Mouse (Mus musculus) olfactory bulb, adult 2 months (tissue): ENCODE data around the gene Wtap.
"Not testable (repeated sequence)": the region's sequence is repeated elsewhere in the genome, so short reads cannot be mapped to it uniquely, and the experiment has no call there.

Source experiments
- CTCF ChIP-seq: fragments of 200-500 bp; IDR thresholded peaks from 2 replicates; pipeline ENCODE4 v1.5.1; 2012; ENCODE audit warnings: low read depth, mild to moderate bottlenecking, low read length, moderate library complexity; ENCODE audit not compliant: insufficient read depth
- POLR2A ChIP-seq: fragments of 200-500 bp; IDR thresholded peaks from 2 replicates; pipeline ENCODE4 v1.6.1; 2012; ENCODE audit warnings: mild to moderate bottlenecking, low read depth, low read length, moderate library complexity; ENCODE audit not compliant: insufficient read depth

- TF ChIP-seq CTCF, POLR2A: not testable (repeated sequence)
These were observed 54.4 kb downstream of the Wtap start for GRCm38 (mm10) chr17:12939377-12940148.
